Mouse (Mus musculus) inflammation-experienced regulatory T-cells, adult 6 months (primary cell): ENCODE data around the gene Dgat2. TPM values are rescaled to one million over a fixed set of nuclear protein-coding genes. Genes with fewer than 3 reads are reported as not detected.

ENCODE experiments used
- ATAC-seq: one replicate; pipeline ENCODE4 v1.8.0; 2017
- polyA plus RNA-seq, 3 experiments: library from polyadenylated mRNA; unstranded; fragments of 100-300 nt; shearing (Covaris generic); gene quantifications; one replicate each; pipeline ENCODE4 v1.2.1; 2017

The Dgat2 gene
- polyA plus RNA-seq, 3 experiments from 2014 or later = 0.54 to 1.8 (median 0.91) TPM

DNA sequence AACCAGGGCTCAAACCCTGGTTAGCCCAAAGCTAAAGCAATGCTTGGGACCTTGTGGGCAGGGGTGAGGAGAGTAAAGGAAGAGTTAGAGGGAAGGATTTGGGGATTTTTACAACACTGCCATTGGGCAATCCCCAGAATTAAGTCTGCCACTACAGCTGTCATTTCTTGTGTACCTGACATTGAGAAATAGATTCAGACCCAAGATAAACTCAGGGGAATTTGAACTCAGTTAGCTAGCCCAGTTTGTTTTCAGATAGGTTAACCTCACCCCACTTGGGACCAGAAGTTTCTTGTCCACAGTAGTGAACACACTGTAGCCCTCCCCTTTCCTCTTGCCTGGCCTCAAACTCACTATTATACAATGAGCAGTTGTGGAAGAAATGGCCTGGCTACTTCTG, 8.9 kb upstream of the Dgat2 start:
- ATAC-seq = peak; percentile 32

DNA sequence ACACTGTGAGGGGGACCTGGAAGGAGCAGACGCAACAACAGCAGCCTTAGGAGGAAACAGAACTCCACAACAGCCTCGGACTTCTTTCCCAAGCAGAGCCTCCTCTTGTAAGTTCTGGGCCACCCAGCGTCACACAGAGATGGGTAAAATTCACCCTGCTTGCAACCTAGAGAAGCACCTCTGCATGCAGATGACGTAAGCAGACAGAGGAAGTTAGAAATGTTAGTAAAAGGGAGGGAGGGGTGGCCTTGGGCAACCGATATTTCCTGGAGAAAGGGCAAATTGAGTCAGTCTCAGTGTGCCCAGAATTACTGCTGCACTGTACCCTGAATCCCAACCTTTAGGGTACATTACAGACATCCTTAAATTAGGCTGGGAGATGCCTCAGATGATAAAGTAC, 7.4 kb upstream of the Dgat2 start:
- ATAC-seq = peak; percentile 89

DNA sequence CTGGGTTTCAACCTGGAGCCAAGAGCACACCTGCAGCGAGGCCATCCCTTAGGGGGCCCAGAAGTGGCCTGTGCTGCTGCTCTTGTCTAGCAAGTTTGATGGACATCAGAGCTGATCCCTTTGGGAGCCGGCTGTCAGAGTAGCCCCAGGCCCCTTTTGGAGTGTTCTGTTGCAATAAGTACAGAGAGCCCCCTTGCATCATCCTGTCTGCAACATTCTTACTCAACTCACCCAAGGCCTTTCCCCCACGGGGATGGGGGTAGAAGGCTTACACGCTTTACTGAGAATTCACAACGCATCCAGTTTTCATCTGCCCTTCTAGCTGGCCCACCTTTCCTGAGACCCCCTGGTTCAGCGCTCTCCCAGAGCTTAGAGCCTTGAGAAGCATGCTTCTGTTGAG, 6.1 kb upstream of the Dgat2 start:
- ATAC-seq = no peak

DNA sequence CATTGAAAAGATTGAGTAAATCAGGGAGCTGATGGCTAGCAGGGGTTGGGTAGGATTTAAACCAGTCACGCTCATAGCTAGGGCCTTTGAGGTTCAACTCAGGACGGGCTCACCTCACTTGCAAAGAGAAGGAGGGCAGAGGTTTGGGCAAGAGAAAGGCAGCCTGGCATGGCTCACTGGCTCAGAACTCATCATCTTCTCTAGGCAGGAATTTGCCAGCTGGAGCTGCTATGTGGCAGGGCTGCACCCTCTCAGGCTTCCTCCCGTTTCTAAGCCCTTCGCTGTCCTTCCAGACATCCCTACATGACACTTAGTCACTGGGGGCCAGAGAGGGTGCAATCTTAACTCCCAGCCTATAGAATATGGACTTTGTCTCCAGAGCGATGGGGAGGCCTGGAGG, 4.9 kb upstream of the Dgat2 start:
- ATAC-seq = no peak

DNA sequence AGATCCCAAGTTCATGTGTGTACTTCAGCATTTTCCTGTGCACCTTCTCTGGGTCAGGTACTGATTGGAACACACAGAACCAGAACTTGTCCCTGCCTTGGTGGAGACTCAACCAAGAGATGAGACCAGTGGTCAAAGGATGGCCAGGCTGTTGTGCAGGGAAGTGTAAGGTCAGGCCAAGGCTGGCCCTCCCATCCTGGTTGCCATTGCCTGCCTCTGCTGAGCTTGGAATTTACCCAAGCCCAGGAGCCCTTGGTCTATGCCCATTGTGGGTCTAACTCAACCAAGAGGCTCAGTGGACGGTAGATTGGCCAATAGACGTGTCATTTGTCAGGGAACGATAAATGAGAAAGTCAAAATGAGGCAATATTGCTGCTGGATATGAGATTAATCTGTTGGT, 2.9 kb upstream of the Dgat2 start:
- ATAC-seq = no peak

DNA sequence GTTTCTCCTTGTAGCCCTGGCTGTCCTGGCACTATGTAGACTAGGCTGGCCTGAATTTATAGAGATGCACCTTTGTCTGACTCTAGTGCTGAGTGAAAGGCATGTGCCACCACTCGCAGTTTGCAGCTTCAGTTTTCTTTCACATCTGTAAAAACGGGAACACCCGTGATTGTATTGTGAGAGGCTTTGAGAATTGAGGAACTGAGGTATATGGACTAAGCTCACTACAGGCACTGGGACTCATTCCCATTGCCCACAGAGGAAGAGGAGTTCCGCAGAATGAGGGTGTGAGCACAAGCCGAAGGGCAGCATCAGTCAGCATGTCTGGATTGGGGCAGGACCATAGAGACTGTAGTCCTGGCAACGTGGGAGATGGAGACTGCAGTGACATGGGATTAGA, 1.2 kb upstream of the Dgat2 start:
- no peak for ATAC-seq

DNA sequence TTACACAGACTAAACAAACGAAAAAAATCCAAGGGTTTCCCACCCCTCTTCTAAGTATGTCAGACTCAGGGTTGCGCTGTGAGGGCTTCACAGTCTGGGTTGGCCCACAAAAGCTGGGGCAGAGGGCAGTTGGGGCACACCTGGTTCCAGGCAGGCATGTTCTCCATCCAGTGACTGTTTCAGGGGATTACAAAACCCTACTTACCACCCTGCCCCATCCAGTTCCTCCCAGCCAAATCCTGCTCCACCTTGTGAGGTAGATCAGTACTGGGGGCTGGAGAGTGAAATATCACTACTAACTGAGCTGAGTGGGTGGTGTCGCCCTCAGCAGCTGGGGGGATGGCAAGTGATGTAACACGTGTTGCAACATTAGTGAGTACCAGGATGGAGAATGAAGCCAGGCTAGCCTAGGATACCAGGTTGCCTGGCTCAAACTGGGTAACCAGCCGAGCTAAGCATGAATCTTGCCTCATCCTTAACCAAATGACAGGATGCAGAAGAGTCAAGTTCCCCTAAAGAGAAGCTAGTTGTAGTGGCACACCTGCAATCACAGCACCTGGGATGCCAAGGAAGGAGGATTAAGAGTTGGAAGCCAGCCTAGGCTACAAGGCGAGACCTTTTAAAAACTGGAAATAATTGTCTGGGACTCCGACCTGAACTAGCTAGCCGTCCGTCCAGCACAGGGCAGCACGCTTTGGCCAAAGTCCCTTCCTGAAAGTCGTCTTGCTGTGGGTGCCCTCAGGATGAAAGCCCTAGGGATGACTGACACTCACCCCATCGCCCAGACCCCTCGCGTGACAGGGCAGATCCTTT, 694 bp downstream of the Dgat2 start:
- no peak for ATAC-seq

DNA sequence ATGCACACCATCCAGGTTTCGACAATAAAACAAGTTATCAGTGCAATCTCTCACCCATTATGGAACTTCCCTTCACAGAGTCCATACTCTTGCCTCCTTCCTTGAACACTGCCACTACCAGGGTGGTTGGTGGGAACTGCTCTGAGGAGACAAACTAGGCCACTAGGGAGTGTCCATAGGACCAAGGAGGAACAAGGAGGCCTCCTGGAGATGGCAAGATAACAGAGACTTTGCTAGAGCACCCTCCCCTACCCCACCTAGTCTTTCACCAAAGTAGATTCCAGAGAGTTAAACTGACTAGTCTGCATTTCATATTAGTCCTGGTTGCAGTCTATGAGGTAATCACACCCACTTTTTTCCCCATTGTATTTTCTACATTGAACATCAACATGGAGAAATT, 2.4 kb downstream of the Dgat2 start:
- ATAC-seq = no peak

DNA sequence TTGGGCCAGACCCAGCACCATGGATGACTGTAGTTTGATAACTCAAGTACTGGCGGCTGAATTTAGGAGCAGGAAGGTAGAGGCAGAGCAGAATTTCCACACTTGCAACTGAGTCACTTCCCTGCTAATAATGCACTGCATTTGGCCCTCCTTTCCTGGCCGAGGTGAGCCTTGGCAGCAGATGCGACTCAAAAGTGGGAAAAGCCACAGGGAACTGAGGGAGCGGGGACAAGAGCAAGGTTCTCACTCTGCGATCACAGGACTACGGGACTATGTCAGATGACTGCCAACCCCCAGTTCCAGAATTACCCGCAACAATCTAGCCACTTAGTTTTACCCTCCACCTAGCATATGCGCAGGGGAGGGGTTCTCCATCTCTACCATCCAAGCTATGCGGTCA, 3.2 kb downstream of the Dgat2 start:
- ATAC-seq = no peak

DNA sequence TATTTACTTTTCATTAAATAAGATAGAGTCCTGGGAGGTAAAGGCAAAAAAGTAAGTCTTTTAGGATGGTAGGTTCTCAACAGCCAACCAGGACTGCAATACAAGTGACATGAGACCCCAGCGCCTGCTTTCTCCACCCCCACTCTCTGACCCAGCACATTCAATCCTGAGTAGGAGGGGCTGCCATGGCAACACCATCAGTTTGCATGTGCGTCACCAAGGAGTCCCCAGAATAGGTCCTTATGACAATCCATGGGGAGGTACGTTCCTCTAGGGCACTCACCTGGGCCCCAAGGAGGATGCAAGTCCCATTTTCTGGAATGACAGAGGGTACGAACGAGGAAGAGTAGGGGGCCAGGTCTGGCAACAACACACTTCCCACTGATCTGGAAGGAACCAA, 5.1 kb downstream of the Dgat2 start:
- ATAC-seq = no peak

DNA sequence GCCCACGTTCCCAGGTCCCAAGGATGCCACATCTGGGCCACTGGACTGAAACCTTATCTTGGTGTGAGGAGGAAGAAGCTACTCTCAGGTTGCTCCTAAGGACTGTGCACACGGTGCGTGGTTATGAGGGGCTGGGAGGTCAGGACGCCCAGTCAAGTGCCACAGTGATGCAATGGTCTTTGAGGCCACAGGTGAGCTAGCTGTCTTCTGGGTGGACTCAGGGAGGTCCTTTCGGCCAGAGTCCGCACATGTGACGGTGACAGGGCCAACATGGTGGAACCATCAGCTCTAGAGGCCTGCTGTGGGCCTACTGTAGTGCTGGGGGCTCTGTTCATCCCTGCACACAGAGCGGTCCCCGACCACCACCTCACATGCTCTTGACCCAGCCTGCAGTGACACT, 6.9 kb downstream of the Dgat2 start:
- no peak for ATAC-seq

DNA sequence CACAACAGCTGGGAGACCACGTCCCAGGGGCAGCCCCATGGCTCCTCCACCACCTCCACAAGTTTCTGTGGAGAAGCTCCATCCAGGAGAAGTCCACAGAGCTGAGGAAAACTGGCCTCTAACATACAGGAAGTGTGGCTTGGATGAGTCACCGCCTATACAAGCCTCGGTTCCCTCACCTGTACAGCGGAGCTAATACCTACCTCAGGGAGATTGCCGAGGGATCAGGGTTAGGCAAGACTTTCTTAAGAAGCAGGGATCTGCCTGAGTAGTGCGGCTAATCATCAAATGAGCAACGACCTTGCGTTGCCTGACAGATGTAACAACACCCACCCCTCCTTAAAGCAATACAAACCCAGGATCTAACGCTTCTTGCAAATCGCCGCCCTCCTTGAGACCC, 7.4 kb downstream of the Dgat2 start:
- ATAC-seq = no peak

DNA sequence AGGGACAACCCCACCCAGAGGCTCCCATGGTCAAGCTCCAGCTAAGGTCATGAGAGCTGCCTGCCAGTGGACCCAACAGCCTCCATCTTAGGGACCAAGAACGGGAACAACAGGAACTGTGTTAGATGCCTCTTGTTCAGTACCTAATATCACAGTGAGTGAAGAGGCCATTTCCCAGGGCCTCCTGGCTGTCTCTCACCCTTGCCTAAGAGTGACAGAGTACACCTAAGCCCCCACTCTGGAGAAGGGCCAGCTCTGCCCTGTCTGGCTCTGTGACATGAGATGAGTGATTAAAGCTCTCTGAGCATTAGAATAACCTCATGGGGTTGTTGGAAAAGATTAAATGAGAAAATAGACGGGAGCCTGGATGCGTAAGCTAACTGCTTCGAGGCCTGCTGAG, 8.5 kb downstream of the Dgat2 start:
- no peak for ATAC-seq

DNA sequence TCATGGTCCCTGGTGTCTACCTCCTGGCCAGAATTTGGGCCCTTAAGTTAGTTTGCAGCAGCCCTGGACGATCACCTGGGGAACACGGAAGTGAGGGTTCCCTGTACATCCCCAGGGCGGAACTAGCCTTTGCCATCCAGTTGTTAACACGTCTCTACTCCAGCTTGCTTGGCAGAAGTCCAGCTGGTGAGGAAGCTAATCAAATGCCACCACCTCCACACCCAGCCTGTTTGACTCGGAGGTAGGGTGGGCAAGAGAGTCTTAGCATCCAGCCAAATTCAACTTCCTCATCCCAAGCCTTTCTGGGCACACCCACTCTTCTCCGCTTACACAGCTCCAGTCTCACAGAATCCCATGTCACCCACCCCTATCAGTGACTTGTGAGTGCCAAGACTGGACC, 9.6 kb downstream of the Dgat2 start:
- ATAC-seq = no peak

DNA sequence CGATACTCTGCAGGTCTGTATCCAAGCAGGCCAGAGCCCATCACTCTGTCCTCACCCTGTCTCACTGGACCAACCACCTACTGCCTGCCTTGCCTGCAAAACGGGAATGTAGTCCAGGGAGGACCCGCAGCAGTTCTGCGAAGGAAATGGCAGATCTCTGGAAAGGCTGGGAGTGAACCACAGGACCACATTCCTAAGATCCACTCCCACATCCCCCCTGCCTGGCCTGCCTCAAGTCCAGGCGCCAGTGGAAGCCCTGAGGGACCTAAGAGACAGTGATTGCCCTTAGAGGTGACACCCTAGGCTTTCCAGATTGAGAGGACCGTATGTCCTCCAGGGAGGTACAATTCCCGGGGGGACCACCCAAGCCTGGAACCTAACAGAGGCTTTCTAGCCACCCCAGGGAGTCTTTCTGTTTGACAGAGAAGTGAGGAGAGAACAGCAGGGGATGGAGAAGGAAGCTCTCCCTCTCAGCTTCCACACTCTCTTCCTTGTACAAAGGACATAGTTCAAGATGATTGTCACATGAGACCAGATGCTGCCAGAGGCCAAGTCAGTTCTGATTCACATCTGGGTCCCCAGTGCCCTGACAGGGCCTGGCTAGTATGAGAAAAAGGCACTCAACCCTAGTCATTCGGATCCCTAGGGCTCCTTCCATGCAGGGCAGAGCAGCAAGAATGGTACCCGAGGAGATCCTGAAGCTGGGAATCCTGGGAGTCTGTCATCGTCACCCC, 10.6 kb downstream of the Dgat2 start:
- no peak for ATAC-seq

DNA sequence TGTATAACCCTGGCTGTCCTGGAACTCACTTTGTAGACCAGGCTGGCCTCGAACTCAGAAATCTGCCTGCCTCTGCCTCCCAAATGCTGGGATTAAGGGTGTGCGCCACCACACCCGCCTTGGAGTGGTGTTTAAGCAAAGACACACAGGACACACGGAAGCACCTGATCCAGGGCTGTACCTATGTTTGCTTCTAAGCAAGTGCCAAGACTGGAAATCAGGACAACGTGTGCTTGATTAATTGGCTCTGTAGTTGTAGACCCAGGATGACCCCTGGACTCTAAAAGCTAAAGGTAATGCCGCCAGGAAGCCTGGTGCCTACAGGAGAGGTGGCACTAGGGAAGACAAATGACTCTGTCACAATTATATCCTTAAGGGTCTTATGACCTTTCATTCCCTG, 12.0 kb downstream of the Dgat2 start:
- no peak for ATAC-seq

DNA sequence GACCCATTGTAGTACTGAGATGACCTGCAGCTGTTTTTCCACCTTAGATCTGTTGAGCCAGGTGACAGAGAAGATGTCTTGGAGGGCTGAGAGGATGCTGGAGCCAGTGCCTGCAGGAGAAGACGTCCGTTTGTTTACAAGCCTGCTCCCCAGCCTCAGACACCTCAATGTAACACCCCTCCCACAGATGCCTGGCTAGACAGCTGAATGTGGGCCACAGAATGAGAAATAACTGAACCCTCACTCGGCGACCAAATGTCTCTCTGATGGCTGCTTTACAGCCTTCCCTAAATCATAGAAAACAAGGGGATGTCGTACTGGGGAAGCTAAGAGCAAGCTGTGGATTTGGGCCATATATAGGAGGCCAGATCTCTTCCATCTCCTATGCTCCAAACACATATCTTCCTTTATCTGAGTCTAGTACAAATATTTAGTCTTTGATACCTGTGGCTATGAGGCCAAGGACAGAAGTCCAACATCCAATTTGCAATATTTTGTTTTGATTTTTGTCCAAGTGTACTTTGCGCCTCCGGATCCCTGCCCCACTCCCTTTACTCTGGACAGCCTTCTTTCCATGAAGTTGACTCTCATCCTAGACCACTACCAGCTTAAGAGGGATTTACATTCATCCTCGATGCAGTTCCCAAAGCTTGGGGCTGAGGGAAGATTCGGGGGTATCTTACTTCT, 12.7 kb downstream of the Dgat2 start:
- ATAC-seq = no peak

DNA sequence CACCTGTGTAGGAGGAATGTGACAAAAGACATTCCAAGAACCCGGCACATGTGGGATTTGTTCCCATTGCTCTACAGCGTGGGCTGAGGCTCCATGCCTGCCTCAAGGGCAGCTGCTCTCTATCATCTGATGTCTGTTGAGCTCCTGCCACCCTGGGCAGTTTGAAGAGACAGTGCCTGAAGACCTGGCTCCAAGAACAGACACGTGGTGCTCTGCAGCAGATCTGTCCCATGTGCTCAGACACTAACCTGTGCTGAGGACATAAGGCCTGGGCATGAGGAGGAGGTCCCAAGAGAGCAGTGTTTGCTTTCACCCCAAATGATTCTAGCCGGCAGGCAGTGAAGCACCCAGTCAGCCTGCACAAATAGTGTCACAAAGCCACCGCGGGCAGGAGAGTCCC, 13.8 kb downstream of the Dgat2 start:
- no peak for ATAC-seq

DNA sequence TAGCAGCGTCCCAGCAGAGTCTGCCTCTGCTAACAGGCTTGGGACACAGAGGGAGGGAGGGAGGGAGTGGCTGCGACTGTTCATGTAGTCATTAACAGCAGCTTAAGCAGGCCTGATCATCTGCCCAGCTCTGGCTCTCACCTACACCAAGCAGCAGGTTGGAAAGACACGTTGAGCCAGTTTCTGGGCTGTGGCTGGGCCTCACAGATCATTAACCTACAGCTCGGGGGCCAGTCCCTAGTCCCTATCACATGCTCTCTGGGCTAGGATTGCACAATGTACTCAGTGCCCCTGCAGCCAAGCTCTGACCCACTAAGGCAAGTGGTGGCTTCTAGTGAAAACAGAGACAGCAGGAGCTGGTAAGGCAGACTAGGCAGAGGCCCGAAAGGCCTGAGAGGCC, 14.6 kb downstream of the Dgat2 start:
- no peak for ATAC-seq

DNA sequence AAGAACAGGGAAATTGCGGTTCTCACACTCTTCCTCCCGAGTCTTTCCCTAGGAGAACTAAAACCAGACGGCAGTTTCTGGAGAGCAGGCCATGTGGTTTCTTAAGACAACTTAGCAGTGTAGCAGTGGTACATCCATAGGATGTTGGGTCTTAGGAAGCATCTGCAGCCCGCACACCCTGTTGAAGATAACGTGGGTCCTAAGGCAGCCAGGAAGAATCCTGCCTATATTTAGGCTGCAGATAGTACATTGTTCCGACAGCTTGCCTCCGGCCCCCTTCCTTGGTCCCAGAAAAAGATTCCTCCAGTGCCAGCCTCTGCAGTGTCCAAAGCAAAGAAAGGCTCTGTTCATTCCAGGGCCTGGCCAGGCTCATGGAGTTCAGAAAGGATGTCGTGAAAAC, 16.4 kb downstream of the Dgat2 start:
- ATAC-seq = no peak

DNA sequence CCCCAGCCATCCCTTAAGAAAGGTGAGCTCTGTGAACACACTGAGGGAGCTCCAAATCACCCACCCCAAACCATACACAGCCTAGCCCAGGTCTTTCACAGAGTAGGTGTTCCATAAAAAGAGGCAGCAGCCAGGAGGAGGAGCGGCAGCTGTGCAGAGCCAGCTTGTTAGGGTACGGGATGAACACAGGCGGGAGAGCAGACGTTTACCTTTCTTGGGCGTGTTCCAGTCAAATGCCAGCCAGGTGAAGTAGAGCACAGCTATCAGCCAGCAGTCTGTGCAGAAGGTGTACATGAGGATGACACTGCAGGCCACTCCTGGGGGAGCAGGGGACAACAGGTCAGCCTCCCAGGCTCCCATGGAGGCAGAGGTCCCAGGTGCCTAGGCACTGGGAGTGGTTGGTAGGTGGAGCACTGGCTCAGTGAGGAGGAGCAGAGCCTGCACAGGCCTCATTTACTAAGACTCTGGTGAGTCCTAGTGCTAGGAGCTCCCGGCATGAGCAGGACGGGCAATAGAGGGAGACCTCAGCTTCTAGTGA, 17.6 kb downstream of the Dgat2 start:
- no peak for ATAC-seq

DNA sequence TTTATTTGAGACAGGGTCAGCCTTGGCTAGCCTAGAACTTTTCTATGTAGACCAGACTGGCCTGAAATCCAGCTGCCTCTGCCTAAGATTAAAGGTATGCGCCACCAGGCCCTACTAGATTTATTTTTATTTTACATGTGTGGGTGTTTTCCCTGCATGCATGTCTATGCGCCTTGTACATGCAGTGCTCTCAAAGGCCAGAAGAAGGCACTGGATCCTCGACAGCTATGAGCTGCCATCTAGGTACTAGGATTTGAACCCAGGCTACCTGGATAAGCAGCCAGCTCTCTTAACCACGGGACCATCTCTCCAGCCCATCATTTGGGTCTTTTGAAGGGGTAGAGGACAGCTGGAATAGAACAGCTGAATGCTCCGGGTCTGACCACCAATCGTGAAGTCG, 20.1 kb downstream of the Dgat2 start:
- ATAC-seq = no peak

DNA sequence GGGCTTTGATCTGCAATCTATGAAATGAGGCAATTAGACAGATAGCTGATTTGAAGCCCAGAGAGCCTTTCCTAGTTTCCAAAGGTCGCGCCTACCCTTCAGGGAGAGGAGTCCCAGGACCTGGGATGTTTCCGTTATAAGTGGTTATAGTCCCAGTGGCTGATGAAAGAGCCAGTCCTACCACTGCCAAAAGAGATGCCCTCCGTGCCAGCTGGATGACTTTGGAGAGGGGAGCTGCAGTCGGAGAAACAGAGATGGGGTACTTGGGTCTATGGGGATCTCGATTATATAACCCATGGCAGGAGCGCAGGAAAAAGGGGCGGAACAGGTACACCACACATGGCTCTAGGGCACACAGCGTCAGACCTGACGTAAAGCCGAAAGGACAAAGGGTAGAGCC, 20.6 kb downstream of the Dgat2 start:
- no peak for ATAC-seq

DNA sequence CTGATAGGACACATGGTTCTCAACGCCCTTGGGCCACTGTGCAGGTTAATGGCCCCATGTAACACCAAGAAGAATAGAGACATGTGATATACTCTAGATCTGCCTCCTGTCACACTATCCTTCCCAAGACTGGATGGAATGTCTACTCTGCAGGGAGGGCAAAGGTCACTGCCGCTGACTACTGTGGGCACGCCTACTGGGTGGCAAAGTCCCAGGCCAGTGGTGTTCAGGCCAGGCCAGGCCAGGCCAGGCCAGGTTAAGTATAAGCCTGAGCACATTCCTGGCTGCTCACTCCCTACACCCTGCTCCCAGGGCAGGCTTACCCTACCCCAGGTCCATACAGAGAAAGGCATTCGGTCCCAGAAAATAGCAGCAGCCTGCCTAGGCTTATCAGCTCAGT, 21.0 kb downstream of the Dgat2 start:
- no peak for ATAC-seq
